Mouse (Mus musculus) adipocyte (in vitro differentiated cells): ENCODE measurements at regions not wholly inside any gene's neighbourhood (a gene's known extent, or its start where the extent isn't known, plus 50 kb on each side); places are given as distances from the start of the nearest gene placed in this dataset.
"Not testable (repeated sequence)": the region's sequence is repeated elsewhere in the genome, so short reads cannot be mapped to it uniquely, and the experiment has no call there.

Source experiments
- DNase-seq: peaks from one replicate; pipeline ENCODE4 v3.0.0-alpha.2; 2016; ENCODE audit warnings: low spot score

- no peak for DNase-seq
Observed at GRCm38 (mm10) chr9:97297538-97297937, 72.2 kb downstream of the Trim42 start.

DNA sequence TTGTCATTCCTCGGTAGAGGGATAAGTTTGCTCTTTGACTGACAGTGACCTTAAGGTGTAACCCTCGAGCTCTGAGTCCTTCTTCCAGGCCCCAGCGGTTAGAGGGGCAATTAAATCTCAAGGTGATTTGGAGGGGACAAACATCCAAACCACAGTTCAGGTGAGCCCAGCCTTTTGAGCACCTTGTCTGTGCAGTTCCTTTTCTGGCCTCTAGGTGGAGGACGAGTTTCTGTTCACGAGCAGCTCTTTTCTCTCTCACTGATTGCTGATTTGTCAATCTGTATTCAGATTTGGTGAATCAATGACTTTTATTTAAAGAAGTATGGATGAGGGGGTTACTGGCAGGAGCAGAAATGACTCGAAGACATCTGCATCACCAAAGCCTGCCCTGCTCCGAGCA lies 74.0 kb downstream of the Trim42 start:
- DNase-seq, result peak; percentile 3

DNA sequence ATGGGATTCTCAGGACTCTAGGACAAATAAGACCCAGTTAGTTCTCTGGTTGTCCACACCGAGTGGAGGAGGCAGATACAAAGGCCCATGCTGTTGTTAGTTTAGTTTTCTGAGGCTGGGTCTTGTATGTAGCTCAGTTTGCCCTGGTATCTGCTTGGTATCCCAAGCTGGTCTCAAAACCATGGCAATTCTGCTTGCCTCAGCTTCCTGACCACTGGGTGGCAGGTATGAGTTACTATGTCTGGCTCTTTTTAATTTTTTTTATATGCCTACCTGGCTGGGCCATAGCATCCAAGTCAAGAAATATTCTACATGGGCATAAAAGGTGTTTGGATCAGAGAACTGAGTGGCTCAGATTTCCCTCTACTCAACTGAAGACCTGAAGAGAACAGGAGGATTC lies 77.9 kb downstream of the Trim42 start:
- no peak for DNase-seq

GRCm38 (mm10) chr9:97284282-97284802 lies 85.4 kb downstream of the Trim42 start:
- no peak for DNase-seq

DNA sequence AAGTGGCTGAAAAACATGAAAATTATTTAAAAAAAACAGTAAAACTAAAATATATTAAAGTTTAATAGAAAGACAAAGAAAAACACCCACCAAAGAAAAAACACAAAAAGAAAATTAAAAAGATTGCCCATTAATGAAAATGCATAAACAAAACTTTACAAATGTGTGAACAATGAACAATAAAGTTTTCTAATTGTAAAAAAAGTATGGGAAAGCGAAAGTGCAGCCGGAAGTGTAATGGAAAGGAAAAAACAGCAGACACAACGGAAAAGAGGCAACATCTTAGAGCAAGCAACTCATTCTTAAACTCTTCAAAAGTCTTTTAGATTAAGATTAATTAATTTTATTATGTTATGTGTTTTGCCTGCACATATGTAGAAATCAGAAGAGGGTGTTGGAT lies 87.7 kb downstream of the Trim42 start:
- DNase-seq, result no peak

DNA sequence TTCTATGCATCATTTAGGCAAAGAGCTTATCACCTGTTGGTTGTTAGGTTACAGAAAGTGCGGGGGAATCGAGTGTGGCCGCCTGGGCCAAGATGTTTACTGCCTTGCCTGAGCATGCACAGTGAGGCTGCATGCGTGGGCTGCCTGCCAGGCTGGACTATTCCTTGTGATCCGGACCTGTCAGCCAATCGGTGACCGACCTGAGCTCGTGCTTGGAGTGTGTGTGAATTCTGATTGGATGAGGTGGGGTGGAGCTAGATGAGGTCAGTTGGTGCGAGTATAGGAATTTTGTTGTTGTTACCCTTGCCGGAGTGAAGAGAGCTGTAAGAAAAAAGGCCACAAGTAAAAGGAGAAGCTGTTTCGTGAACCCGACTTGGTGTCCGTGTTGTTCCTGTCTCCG lies 94.3 kb downstream of the Trim42 start:
- DNase-seq, result not testable (repeated sequence)

- DNase-seq, result no peak
Observed at GRCm38 (mm10) chr9:97273891-97274290, 95.9 kb downstream of the Trim42 start.

GRCm38 (mm10) chr9:97272061-97272460 lies 97.7 kb downstream of the Trim42 start:
- DNase-seq, result no peak

DNA sequence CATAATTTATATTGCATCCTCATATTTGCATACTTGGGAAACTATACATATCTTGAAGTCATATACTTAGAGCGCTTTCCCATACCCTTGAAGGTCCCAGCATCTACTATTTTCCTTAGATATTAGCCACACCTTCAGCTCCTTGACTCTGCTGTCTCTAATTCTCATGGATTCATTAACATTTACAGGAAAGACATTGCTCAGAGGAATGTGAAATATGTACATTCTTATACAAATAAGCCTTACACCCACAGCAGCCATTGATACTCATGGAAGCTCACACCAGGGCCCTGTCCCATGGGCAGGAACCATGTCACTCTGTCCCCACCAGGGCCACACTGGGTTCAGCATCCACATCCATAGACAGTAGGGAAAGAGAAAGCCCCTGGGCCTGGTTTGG lies 122.1 kb downstream of the Trim42 start:
- no peak for DNase-seq

DNA sequence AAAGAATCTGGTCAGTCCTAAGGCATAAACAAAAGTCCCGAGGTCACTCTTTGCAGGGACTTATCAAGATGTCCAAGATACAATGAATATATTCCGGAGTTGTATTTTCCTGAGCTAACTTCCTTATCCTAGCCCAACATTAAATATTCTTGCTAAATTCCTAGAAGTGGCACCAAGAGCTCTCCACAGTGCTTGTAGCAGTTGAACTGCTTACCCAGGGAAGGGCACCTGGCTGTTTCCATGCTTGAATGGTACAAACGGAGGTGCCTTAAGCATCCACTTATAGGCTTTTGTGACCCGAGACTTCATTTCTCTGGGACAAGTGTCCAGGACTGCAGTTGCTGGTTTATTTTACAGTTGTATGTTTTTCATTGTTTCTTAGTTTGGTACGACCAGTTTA lies 115.1 kb upstream of the Slc25a36 start:
- no peak for DNase-seq

DNA sequence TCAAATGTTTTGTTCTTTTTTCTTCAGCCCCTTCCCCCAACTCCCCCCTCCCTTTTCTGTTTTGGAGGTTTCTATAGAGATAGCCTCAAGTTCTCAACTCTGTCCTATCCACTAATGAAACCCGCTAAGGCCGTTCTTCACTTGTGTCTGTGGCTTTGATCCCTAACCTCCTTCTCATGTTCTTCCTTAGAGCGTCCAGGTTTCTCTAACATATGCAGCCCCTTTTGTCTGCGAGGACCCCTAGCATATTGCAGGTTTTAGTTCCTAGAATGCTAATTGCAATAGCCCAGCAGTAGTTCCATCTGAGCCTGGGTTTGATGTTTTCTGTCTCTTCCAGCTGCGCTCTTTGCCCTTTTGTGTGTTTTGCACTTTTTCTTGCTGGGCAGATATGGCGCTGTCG lies 113.6 kb upstream of the Slc25a36 start:
- no peak for DNase-seq

DNA sequence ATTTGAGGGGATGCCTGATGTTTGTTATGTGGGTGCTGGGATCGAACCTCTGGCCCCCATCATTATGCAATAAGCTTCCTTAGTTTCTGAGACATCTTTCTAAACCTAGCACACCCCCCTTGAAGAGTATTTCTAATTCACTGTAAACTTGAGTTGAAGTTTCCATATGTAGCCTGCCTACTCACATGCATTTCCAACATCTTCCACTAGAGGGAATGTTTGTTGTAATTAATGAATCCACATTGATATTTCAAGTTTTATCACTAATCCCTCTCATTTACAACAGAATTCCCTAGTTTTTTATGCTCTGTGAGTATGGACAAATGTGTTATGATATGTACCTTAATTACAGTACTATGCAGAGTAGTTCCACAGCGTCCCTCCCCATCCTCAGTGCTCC lies 103.8 kb upstream of the Slc25a36 start:
- peak; percentile 22 for DNase-seq

DNA sequence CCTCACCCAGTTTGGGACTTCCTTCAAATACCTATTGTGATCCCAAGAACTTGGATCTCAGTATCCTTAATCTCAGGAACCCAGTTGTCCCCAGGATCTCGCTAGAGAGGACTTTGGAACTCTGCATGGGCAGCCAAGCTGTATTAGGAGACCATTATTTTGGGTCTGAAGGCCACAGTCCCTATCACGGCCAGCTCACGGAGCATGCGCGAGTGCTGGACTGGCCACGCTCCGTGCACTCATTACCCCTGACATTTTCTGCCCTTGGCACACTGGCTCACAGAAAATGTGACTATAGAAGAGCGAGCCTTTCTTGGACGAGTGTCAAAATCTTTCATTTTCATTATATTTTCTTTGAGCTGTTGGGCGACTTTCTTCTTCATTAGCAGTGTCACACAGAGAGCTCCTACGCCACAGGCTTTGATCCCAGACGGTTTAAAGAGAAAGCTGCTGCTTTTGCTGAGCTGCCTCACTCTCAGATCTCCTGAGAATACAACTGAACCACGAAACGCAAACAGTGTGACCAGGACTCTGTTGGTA lies 79.4 kb upstream of the Slc25a36 start:
- DNase-seq, result no peak

GRCm38 (mm10) chr9:97189646-97190045 lies 78.7 kb upstream of the Slc25a36 start:
- DNase-seq, result no peak

- peak; percentile 10 for DNase-seq
Observed at GRCm38 (mm10) chr9:97188616-97189330, 77.8 kb upstream of the Slc25a36 start.

DNA sequence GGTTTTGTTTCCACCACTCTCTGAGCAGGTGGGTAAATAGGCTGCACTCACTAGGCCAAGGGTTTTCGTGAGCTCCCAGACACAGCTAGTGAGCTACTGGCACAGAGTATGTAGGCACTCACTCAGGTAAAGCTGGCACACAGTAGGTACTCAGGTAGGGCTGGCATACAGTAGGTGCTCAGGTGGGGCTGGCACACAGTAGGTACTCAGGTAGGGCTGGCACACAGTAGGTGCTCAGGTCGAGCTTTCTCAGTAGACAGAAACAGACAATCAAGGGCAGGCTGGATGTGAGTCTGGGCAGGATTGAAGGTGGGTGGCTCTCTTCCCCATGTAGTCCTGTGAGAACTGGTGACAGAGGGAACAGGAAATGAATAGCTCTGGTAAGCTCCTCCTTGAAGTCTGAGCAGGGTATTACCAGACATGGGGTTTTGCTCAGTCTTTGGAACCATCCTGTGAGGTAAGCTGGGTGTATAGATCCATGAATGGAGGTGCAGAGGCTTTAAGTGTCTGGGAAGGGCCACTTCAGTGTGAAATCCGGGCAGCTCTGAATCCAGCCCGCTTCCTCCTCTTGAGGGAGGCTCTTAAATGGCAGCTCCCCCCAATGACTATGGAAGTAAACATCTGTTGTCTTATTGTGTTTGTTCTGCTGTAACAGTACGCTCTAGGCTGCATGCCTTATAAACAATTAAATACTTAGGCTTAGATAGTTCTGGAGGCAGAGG lies 62.4 kb upstream of the Slc25a36 start:
- no peak for DNase-seq

DNA sequence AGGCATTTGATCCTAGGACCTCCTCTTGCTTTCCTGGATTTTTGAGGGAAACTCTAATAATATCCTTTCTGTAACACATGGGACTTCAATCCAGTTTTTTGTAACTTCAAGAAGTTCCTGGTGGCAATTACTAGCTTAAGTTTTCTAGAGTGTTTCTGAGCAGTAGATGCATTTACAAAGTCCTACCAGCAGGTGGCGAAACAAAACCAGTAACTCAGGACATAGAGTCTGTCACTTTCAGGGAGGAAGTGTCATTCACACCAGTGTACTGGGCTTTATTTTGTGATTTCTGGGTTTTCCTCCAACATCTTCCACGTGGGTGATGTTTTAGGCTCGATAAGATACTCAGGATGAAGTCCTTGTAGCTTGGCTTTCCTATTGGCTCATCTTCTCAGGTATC lies 61.1 kb upstream of the Slc25a36 start:
- DNase-seq, result peak; percentile 47

- no peak for DNase-seq
Observed at GRCm38 (mm10) chr9:97171484-97171883, 60.5 kb upstream of the Slc25a36 start.

- no peak for DNase-seq
Observed at GRCm38 (mm10) chr9:97170836-97171235, 59.9 kb upstream of the Slc25a36 start.

GRCm38 (mm10) chr9:97162465-97162864 lies 51.5 kb upstream of the Slc25a36 start:
- DNase-seq, result peak; percentile 44
